Mouse (Mus musculus): Measurements from ENCODE around the gene Frzb. TPM values are rescaled to one million over a fixed set of nuclear protein-coding genes. Genes with fewer than 3 reads are reported as not detected.
A peak's percentile ranks its signal among the peaks of the same experiment; 100 is the strongest.

The Frzb gene
- total RNA-seq, 2 experiments from 2014 or later, result 23.4 to 25.2 TPM

DNA sequence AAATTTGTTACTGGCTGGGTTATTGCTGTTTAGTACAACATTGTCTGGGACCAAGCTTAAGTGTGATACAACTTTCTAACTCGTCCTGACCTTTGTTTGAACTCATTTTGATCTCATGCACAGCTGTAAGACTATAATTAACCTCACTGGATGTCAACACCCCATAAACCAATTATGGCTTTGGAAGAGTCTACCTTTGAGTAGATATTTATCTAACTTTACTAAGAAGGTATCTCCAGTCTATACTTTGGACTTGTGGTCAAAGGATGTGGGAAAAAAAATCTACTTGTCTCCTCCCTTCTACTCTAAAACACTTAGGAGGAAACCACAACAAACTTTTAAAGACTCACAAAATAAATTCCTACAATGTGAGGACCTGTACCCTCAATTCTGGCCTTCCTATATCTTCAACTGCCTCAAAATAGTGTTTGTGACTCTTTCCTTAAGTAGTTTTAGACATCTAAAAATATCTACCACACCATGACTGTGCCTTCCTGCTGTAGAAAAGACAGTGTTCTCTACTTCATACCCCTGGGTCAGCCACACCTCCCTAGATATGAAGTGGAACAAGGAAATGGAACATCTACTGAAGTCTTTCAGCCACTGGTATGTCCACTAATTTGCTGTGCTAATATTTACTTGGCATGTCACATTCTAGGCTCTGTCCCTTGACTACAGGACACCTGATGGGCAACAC lies 16.9 kb downstream of the Frzb start:
- no peak for DNase-seq (ENCODE audit: low spot score in 2 of 2)

DNA sequence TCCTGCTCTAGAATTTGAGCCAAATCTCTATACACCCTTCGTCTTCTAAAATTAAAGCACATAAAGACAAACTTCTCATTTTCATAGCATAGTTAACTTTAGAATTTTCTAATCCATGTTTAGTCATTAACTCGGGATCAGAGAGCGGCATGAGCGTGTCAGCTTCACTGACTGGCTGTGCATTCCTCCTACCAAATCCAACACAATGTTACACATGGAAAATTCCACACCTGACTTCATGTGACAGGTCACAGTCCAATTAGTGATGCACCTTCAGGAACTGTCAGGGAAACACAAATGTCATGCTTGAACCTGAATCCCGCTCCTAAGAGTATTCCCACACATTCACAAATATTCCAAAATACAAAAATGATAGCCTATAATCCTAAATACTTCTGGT lies 24.3 kb downstream of the Frzb start:
- no peak for DNase-seq (ENCODE audit: low spot score in 2 of 2)

DNA sequence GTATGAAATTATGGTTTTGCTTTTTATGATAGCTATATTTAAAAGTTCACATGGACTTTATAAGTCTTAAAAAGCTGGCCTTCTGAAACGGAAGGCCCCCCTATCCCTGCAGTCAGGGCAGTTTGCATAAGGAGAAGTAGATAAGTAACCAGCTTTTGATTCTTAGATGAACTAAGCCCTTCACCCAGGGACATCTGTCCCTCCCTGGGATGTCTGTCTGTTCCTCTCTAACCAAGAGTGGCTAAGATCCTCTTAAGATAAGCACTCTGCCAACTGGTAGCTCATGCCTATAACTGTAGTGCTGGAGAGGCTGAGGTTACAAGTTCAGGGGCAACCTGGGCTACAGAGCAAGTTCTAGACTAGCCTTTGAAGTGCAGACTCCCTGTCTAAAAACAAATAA lies 25.4 kb downstream of the Frzb start:
- DNase-seq (ENCODE audit: low spot score in 2 of 2), result no peak

DNA sequence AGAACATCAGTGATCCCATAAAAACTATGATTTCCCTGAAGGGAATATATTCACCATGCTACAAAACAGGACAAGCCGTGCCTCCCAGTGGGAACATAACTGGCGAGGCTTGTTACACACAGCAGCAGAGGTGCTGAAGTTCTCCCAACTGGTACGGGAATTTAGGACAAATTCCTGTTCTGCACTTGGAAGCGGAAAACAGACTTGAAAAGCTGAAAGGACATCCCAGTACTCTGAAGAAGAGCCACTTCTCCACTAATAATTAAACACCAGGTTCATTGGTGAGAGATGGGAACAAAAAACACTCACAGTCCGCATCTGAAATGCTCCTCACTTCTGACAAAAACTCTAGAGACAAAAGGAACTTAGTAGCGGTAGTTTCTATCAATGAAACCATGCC lies 31.1 kb downstream of the Frzb start:
- DNase-seq (ENCODE audit: low spot score in 2 of 2), result no peak

DNA sequence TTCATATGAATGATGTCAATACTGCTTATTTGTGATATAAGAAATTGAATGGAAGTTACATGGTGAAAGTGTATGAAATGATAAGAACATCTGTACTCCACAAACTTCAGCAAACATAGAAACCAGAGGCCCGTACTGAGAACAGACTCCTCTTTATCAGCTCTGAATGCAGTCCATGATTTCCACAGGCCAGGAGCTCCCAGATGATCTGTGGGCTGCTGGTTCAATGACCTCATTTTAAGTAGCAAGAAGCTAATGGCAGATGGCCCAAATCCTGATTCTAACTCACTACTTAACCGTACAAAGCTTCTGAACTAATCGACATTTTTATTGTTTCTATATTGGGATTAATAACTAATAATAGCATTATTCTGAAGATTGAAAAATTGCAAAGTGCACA lies 33.0 kb downstream of the Frzb start:
- DNase-seq (ENCODE audit: low spot score in 2 of 2), result no peak

DNA sequence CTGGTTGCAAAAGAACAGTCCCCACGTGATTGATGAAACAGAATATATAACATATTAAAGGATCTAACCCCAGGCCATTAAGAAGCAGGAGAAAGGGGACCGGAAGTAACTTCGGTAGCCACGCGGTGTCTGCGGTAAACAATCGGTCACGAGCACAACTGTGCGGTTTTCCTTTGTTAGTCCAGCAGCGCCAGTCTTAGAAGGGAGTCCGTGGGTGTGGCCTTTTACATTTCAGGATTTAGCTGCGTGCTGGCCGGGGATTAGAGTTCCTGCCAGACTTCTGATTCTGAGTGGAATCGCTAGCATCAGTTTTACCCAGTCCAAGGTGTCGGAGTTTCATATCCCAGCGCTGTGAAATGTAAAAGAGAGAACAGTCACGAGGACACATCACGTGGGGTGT lies 34.3 kb downstream of the Frzb start:
- DNase-seq (ENCODE audit: low spot score in 2 of 2), result no peak

DNA sequence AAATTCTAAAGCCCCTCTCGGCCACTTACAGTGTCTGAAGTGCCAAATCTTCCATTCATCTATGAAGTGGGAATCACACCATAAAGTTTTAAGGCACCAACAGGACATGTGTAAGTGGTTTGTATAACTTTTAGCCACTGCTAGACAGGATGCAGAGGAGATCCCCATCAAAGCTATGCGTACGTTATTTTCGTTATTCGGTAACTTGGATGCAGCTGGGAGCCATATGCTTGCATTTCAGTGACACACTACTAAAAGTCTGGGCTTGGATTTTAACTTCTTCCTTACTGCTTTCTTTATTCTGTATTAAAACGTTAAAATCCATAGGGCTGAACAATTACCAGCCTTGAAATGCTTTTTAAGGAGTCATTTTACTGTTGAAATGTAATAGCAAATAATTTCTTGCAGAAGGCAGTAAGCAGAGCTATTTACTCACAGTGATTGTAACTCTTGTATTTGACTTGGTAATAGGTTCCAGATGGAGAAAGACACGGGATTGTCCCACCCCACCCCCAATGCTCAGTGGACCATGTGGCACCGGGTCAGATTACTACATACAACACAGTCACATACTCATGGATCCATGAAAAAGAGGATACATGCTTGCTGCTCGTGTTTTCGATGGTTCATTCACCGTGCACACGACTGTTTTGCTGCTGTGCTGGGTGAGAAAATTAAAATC lies 37.4 kb downstream of the Frzb start:
- no peak for DNase-seq (ENCODE audit: low spot score in 2 of 2)

DNA sequence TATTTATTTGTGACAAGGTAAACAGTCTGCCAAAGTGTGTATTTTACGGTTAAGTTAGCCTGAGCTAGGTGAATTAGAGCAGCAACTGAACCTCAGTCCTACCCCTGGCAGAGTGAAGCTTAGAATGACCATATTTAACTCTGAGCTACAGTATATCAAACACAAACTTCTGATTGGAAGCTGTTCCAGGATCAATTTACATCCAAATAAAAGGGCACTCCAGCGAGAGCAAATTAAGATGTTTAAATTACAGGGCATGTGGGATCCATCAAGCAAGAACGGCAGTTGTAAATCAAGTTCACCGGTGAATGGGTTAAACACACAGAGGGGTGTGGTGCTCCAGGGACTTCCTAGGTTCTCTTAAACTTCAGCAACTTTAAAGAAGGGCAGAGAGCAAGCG lies 42.7 kb downstream of the Frzb start:
- DNase-seq (ENCODE audit: low spot score in 2 of 2), result no peak

DNA sequence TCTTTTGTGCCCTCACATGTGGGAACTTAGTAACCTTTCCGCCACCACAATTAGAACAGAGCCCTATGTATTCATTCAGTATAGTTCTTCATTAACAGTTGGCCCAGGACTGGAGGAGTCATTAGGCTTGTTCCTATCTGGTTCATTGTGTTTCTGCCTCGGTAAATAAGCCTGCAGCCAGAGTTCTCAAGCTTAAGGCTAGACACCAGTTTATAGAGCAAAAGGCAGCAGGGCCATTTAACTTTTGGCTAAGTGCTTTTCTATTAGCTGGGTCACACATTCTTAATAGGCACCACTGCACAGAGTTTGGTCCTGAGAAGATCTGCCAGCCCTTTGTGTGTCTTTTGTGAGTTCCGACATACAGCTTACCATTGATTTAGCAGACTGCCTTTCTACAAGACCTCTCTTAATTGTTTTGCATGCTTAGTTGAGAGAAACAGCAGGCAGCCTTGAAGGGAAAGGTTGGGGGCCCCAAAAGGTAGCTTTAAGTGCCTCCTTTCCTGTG lies 48.8 kb downstream of the Frzb start:
- no peak for DNase-seq (ENCODE audit: low spot score in 2 of 2)

DNA sequence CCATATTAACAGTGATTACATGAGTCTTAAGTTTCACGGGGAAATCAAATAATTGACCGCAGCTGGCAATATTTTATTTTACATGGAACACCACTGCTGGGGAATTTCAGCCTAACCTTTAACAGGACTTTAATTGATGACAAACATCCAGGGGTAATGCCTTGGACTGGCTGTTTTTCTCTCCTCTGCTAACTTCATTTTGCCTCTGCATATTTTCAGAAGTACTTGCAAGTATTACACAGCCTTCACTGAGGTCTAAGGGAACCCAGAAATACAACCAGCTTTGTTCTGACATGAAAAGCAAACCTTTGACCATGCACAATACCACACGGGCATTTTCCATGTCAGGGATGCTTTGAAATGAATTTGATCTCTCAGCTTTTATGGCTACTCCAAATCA lies 50.6 kb downstream of the Frzb start:
- DNase-seq (ENCODE audit: low spot score in 2 of 2), result no peak

DNA sequence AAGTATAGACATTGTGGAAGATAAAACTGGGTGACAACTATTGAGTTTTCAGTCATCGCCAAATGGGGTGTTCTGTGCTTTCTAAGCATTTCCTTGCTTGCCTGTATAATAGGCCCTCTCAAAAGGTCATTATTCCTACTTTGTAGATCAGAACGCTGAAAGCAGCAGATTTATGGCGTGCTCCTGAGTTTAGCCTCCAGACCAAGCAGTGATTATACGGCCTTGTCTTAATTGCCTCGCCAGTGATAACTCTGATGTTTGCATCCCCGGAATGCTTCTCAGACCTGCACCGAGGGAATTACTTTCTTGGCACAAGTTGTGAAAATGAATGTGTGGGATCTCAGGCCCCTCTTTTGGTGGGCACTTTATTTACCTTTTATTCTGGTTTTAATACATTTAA lies 51.4 kb downstream of the Frzb start:
- no peak for DNase-seq (ENCODE audit: low spot score in 2 of 2)

DNA sequence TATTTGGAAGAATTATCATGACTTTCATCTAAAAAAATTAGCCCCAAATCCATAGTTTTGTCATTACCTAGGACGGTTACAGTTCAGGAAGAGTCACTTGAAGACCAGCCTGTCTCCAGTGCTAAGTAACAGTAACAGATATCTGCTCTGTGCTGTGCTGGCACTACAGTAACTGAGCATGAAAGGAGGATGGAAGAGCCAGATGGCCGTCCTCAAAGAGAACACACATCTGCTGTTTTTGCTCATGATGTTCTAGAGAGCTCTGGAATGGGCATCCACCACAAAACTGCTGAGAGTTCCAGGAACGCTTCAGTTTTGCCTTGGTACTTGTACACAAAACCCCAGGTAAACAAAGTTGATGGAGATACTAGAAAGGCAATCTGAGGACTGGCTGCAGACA lies 59.1 kb downstream of the Frzb start:
- peak; percentile 3 to 25 for DNase-seq (ENCODE audit: low spot score in 2 of 2)

DNA sequence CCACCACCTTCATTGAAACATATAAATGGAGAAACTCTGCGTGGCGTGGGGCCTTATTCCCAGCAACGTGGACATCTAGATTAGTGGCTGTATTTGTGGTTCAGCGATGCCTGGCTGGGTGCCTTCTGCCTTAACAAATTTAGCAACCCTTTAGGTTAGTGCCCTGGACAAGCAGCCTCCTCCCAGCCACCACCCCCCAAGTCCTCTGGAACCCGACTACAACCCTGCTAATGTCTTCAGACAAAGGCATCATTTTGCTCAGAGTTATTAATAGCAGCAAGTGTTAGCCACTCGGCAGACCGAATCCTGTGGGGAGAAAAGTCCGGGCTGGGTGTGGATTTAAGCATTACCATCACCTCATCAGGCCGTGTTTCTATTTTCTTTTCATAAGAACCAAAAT lies 59.8 kb downstream of the Frzb start:
- DNase-seq (ENCODE audit: low spot score in 2 of 2), result no peak

DNA sequence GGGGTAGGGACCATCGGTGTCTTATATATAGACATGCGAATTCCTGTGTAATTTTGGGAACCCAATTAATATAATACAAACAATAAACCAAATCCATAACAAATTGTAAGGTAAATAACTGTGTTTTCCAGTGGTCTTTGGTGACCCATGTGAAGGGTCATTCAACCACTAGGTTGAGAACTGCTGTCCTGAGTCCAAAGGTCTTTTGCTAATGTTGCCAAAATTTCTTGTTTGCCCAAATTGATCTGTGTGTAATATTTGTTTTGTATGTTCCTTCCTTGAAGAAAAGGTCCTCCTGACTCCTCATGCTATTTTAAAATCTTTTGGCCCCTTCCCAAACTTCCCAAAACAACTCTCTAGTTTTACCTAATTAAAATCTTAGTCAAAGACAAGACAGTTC lies 61.2 kb downstream of the Frzb start:
- DNase-seq (ENCODE audit: low spot score in 2 of 2), result no peak

DNA sequence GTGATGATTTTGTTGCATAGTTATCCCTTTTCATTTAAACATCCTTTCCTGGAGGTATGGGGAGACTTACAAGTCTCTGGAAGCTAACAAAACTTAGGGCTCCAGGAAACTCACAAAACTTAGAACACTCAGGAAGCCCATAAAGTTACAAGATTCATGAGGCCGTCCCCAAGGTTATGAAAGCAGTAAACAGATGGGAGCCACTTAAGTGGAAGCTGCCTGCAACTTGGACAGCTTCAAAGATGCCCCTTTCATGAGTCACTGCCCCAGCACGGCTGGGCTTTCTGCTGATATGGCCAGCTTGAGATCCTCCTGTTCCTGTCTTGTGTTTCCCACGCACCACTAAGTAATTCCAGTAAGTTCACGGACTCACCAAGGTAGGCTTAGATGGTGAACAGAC lies 63.0 kb downstream of the Frzb start:
- DNase-seq (ENCODE audit: low spot score in 2 of 2), result no peak

DNA sequence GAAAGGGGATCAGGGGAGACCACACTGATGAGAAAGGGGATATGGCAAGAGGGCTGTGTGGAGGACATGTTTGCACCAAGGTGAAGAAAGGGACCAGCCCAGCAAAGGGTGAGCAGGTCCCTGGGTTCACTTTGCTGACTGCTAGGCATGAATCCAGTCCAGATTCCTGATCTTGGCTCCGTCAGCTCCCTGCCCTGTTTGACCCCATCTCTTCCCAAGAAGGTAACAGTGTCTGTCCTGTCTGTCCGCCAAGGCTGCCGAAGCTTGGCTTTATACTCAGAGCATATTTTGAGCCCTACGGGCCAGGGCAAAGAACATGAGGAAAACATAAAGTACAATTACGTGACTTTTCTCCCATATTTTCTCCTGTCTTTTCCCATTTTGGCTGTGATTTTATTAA lies 67.6 kb downstream of the Frzb start:
- no peak for DNase-seq (ENCODE audit: low spot score in 2 of 2)

DNA sequence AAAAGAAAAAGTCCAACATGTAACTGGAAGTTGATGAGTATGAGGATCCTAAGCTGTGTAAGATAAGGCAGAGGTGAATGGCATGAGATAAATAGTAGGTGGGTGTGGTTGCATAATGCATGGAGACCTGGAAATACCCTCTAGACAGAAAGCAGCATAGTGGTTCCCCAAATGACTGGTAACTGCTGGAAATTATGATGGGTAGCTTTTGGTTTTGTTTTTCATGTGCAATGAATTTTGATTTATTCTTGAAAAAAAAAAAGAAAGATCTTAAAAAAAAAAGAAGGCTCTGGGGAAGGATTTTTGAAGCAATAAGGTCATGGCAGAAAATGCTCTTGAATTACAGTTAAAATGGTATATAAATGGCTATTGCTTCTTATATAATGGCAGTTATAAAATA lies 72.5 kb downstream of the Frzb start:
- no peak for DNase-seq (ENCODE audit: low spot score in 2 of 2)

DNA sequence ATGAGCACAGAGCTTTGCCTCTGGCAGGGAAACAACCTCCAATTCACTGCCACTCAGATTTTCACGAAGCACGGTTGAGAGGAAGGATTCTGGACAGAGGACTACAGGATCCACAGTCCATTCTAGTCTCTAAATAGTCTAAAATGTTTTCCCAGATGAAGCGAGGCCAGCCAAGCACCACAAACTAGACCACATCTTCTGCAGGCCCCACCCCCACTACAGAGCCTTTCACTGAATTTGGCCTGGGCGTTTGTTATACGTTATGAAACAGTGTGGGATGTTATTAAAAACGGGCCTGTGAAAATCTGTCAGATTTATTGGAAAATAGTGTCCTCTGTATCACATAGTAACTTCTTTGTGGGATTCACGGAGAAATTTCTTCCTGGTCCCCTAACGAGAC lies 76.0 kb downstream of the Frzb start:
- no peak for DNase-seq (ENCODE audit: low spot score in 2 of 2)

Other genes with a start within 250 kb of the Frzb start
- not detected for gene Prdx6b, start 155.2 kb downstream of the Frzb start, total RNA-seq (2021)
- 10 to 100 TPM; 68.2 to 72.4 TPM for gene Dnajc10, start 132.2 kb downstream of the Frzb start, total RNA-seq (2021)
- 100 to 1,000 TPM; 412 to 413 TPM for gene Nckap1, start 133.8 kb upstream of the Frzb start, total RNA-seq (2021)
- gene Dusp19, start 169.4 kb upstream of the Frzb start, total RNA-seq (2021), result 10 to 100 TPM; 21.2 to 24.7 TPM
- 10 to 100 TPM; 15.8 to 17.1 TPM for gene Nup35, start 169.6 kb upstream of the Frzb start, total RNA-seq (2021)

Data from left cerebral cortex, adult 18-20 months (tissue).